Mouse (Mus musculus): ENCODE measurements around the gene Fancf.

Fancf gene

GRCm38 (mm10) chr7:51840515-51840914, 21.6 kb downstream of the Fancf start:
- DNase-seq (ENCODE audit: low spot score), result no peak

DNA sequence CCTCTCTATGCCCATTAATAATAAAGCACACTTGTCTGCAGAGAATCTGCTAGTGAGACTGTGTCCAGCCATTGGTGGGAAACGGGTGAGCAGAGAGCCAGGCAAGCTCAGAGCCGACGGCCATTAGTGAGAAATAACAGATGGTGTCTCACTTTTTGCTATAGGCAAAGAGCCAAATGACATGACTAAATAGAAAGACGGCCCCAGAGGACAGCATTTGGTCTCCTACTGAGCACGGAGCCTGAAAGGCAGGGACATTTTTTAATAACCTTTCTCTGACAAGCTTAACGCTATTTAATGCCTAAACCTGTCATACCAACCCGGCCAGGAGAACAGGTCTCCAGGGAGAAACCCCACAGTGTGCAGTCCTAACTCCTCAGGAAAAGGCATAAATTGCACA, 30.1 kb downstream of the Fancf start:
- DNase-seq (ENCODE audit: low spot score), result no peak

GRCm38 (mm10) chr7:51823562-51824338, 38.3 kb downstream of the Fancf start:
- DNase-seq (ENCODE audit: low spot score), result no peak

DNA sequence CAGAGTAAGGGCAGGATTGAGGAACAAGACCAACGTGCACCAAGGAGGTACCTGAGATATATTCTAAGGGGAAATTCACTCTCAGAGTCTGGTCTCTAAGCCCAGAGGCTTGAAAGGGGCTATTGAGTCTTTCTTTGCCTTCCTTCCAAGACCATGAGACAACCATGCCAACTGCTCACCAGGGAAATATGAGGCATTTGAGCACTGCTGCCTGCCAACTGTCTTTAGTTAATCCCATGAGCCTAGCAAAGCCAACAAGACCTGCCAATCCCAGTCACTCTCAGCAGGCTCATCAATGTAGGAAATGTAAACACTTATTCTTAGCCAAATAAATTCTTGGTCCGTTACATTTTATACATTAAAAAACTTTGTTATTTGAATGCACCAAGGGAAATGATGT, 40.6 kb downstream of the Fancf start:
- DNase-seq (ENCODE audit: low spot score), result no peak

DNA sequence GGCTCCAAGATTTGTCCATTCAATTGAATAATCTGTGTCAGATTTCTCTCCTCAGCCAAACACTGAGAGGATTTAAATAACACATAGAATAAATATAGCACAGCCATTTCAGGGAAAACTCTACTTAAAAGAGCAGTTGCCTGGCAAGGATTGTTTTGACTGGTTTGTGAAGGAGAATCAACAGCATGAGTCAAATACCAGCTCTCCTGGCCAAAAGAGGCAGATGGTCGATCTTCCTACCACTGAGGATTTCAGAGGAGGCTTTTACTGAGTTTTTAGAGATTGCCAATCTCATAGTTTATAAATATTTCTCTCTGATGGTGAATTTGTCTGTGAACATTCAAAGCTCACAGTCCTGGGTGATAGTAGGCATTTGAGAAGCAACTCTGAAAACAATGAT, 42.2 kb downstream of the Fancf start:
- DNase-seq (ENCODE audit: low spot score), result no peak

- DNase-seq (ENCODE audit: low spot score), result no peak
Measured at GRCm38 (mm10) chr7:51818251-51818974, 43.7 kb downstream of the Fancf start.

DNA sequence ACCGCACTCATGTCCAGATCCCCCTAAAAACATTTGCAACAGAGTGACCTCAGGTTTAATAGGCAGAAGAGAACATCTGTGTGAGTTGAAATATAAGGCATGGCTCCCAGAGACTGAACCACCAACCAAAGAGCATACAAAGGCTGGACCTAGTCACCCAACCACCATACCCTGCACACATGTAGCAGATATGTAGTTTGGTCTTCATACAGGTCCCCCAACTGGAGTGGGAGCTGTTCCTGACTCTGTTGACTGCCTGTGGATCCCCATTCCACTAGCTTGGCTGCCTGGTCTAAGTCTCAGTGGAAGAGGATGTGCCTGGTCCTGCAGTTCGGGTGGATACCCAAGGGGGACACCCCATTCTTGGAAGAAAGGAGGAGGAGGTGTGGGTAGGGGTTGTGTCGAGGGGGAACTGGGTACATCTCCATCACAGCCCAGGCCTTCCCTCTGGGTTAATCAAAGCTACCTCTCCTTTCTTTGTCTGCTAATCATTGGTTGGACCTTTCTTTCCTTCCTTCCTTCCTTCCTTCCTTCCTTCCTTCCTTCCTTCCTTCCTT, 45.7 kb downstream of the Fancf start:
- DNase-seq (ENCODE audit: low spot score), result no peak

DNA sequence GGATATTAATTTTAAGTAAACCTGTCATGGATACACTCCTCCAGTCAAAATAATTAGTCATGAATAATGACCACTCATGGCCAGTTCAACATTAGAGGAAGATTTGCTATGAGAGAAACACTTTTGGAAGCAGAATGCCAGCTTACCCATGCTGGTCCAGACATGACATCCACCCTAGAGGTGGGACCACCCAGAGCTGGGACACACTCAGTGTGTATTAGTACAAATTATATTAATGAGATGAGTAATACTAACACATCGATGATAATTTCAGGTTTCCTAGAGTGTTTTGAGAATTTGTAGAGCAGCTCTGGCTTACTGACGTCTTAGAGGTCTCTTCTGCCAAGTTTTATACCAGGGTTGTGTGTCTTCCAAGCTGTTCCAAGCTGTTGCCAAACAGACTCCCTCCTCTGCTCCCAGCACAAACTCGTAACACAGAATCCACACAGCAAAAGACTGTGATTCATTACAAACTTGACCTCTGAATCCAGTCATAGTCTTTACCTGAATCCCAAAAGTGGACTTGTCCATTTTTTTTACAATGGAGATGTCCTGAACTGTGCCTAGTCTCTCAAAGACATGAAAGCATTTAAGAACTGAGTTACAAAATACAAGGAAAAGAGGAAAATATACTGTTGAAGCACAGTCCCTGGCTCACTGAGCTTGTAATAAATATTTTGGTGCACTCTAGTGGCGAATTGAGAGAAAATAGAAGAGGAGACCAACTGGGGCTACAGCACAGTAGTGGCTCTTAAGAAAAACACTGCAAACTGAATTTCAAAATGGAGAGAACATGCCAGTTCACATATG, 46.4 kb downstream of the Fancf start:
- DNase-seq (ENCODE audit: low spot score), result no peak
